Mouse (Mus musculus): ENCODE measurements around the gene Disp1.

The Disp1 gene

GRCm38 (mm10) chr1:183040847-183041382 lies 180.4 kb downstream of the Disp1 start:
- POLR2A ChIA-PET = interaction anchor here in 1 of 4 experiments (0.7 to 0.9 kb wide), 2 partner anchors 50 to 54 kb away, joined by 3 read pairs; no protein-coding TSS in a partner anchor
- CTCF ChIA-PET = interaction anchor here (0.5 to 3.8 kb wide), 9 partner anchors 50 to 487 kb away, joined by 3 to 94 read pairs (median 7); no protein-coding TSS in a partner anchor

- POLR2A ChIA-PET = interaction anchor here in 3 of 4 experiments (0.5 to 2.1 kb wide), 8 partner anchors 49 to 1991 kb away, joined by 3 to 14 read pairs (median 3); no protein-coding TSS in a partner anchor
Measured at GRCm38 (mm10) chr1:183039881-183040708, 181.2 kb downstream of the Disp1 start.

DNA sequence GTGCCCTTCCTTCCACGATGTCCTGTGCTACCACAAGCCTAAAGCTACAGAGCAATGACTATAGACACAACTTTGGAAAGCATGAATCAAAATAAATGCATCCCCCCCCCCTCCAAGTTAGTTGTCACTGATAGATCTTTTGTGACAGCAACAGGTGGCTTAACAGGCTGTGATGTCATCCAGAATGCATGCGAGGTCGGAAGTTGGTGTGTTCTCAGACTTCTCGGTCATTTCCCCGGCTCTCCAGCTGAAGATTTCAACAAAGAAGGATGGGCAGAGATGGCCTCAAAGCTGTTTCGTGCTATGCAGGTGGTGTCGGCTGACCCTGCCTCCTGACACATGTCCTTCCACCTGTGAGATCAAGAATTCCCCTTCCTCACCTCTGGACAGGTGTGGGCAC lies 181.9 kb downstream of the Disp1 start:
- CTCF ChIA-PET = interaction anchor here (0.6 to 3.8 kb wide), 10 partner anchors 25 to 895 kb away, joined by 3 to 94 read pairs (median 6); no protein-coding TSS in a partner anchor
- POLR2A ChIA-PET = interaction anchor here in 3 of 4 experiments (0.5 to 2.1 kb wide), 7 partner anchors 48 to 1990 kb away, joined by 3 to 14 read pairs (median 3); no protein-coding TSS in a partner anchor

More at GRCm38 (mm10) chr1:183039881-183040708, 181.2 kb downstream of the Disp1 start:
- CTCF ChIA-PET = interaction anchor here (0.5 to 3.8 kb wide), 10 partner anchors 49 to 894 kb away, joined by 3 to 94 read pairs (median 6); no protein-coding TSS in a partner anchor

Data from embryonic stem cell, embryonic (primary cell).